Mouse (Mus musculus) bone marrow macrophage, adult 2 months (primary cell): ENCODE data around the gene Nav2. TPM values are rescaled to one million over a fixed set of nuclear protein-coding genes. Genes with fewer than 3 reads are reported as not detected.

Experiments used
- H3K27ac ChIP-seq: 2 replicates; pipeline ENCODE4 v1.5.1; 2012; ENCODE audit warnings: low read depth, low read length; ENCODE audit not compliant: insufficient read depth
- H3K4me1 ChIP-seq: 2 replicates; pipeline ENCODE4 v1.6.1; 2012; ENCODE audit warnings: low read length; ENCODE audit not compliant: control insufficient read depth, insufficient read depth
- H3K4me3 ChIP-seq: 2 replicates; pipeline ENCODE4 v1.5.1; 2012; ENCODE audit warnings: mild to moderate bottlenecking, low read length, moderate library complexity; ENCODE audit not compliant: insufficient read depth
- CTCF ChIP-seq: IDR thresholded peaks from 2 replicates; pipeline ENCODE4 v1.5.1; 2012; ENCODE audit warnings: low read depth, mild to moderate bottlenecking, low read length, moderate library complexity
- POLR2A ChIP-seq: IDR thresholded peaks from 2 replicates; pipeline ENCODE4 v1.6.1; 2012; ENCODE audit warnings: mild to moderate bottlenecking, low read depth, low read length, borderline replicate concordance
- polyA plus RNA-seq: library from polyadenylated mRNA; stranded (reverse); fragments of >200 nt; gene quantifications from 2 replicates; pipeline ENCODE4 v1.2.4, GENCODE M21; 2012; ENCODE audit not compliant: missing spikeins, insufficient read depth, insufficient read length

Gene Nav2
- polyA plus RNA-seq, 1 experiment: 22.2 TPM

DNA sequence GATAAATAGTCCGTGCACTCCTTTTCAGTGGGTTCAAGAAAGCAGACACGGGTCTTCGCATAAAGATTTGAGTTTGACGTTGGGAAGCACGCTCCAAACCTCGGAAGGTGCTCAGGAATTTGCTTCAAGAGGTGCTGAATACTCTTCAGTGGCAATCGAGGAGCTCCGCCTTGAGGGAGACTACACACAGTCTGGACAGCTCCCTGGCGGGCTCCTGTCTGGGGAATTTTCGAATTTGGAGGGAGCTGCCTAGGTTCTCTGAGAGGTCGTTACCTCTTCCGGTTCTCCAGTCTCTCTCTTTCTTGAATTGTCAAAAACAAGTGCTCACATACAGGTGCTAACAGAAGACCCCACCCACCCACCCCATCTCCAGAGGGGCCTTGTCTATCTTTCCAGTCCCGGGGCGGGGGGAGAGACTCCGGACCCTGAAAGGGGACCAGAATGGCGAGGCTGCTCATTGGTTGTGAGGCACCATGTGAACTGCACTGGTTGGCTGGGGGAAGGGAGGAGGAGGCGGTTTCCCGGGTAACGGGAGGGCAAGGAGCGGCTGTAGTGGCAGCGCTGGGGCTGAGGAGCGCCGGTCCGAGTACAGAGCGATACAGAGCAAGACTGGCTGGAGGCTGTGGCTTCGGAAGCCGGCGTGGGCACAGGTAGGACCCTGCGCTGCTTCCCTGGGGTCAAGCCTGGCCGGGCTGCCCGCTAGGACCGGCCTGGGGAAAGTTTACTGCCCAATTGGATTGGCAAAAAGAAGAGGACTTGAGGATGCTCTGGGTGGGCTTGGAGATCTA lies 50.2 kb downstream of the Nav2 start:
- TF ChIP-seq CTCF (no peak), POLR2A (no peak)
- no peak overlapping the region for H3K27ac ChIP-seq
- H3K4me1 ChIP-seq: peaks cover 8% of the 10 kb centered on the region; the same call in 1 of the 2 replicates
- no peak overlapping the region for H3K4me3 ChIP-seq

- H3K4me1 ChIP-seq: peaks cover 8% of the 10 kb centered on the region; the same call in 1 of the 2 replicates
- no peak overlapping the region for H3K4me3 ChIP-seq
- H3K27ac ChIP-seq: no peak overlapping the region
- TF ChIP-seq CTCF (no peak), POLR2A (no peak)
These were observed 50.8 kb downstream of the Nav2 start for GRCm38 (mm10) chr7:48959316-48959661.

DNA sequence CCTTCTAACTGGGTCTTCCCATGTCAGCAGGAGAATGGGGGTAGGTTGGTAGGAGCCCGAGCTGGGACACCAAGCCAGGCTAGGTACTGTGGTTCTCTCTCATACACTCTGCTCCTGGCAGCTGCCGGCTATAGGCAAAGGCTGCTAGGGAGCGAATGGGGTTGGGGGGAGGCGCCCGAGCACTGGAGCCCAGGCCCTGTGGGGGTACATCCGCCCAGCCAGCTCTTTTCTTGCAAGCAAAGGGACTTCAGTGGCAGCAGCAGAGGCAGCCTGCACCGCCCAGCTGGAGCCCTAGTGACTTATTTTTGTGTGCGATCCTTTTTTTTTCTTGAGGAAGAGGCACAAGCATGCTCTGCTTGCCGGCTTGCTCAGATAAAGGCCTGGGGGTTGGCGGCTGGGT lies 51.6 kb downstream of the Nav2 start:
- no peak overlapping the region for H3K4me3 ChIP-seq
- no peak overlapping the region for H3K27ac ChIP-seq
- peaks cover 8% of the 10 kb centered on the region; the same call in 1 of the 2 replicates for H3K4me1 ChIP-seq
- TF ChIP-seq POLR2A: no peak
- TF ChIP-seq CTCF: no peak

- no peak for TF ChIP-seq POLR2A
- TF ChIP-seq CTCF: no peak
- Histone ChIP-seq H3K27ac (no peak overlapping the region), H3K4me3 (no peak overlapping the region), H3K4me1 (peaks cover 8% of the 10 kb centered on the region; the same call in 1 of the 2 replicates)
These were observed 53.0 kb downstream of the Nav2 start for GRCm38 (mm10) chr7:48961501-48961900.

- TF ChIP-seq POLR2A (no peak), CTCF (no peak)
- H3K27ac ChIP-seq: no peak overlapping the region
- peaks cover 8% of the 10 kb centered on the region; the same call in 1 of the 2 replicates for H3K4me1 ChIP-seq
- no peak overlapping the region for H3K4me3 ChIP-seq
These were observed 53.4 kb downstream of the Nav2 start for GRCm38 (mm10) chr7:48961935-48962334.

- peaks cover 8% of the 10 kb centered on the region; the same call in 1 of the 2 replicates for H3K4me1 ChIP-seq
- TF ChIP-seq POLR2A (no peak), CTCF (no peak)
- no peak overlapping the region for H3K27ac ChIP-seq
- no peak overlapping the region for H3K4me3 ChIP-seq
These were observed 54.6 kb downstream of the Nav2 start for GRCm38 (mm10) chr7:48963112-48963511.

GRCm38 (mm10) chr7:48963554-48963953 lies 55.0 kb downstream of the Nav2 start:
- no peak overlapping the region for H3K27ac ChIP-seq
- no peak overlapping the region for H3K4me3 ChIP-seq
- TF ChIP-seq POLR2A (no peak), CTCF (no peak)
- H3K4me1 ChIP-seq: peaks cover 8% of the 10 kb centered on the region; the same call in 1 of the 2 replicates

GRCm38 (mm10) chr7:48965796-48966512 lies 57.4 kb downstream of the Nav2 start:
- TF ChIP-seq CTCF: no peak
- no peak for TF ChIP-seq POLR2A
- no peak overlapping the region for H3K27ac ChIP-seq
- peaks cover 8% of the 10 kb centered on the region; the same call in 1 of the 2 replicates for H3K4me1 ChIP-seq
- no peak overlapping the region for H3K4me3 ChIP-seq

- no peak for TF ChIP-seq POLR2A
- Histone ChIP-seq H3K27ac (no peak overlapping the region), H3K4me1 (peaks cover 8% of the 10 kb centered on the region), H3K4me3 (no peak overlapping the region)
These were observed 72.5 kb downstream of the Nav2 start for GRCm38 (mm10) chr7:48981013-48981412.

DNA sequence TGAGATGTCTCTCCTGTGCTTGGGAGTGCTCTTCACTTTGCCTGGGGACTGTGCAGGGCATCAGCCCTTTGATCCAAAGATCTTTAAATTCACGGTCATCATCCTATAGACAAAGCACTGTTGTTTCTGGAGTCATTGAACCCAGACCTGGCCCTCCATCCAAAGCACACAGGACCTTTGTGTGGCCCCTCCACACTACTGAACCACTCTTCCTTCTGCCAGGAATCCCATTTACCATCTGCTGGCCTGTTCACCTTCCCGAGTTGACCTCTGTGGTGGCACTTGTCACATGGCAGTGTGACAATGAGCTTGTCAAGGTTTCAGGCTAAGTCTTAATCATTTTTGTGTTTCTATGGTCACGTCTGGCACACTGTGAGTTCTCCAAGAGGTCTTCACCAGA lies 73.3 kb downstream of the Nav2 start:
- TF ChIP-seq POLR2A: no peak
- no peak for TF ChIP-seq CTCF
- peaks cover 8% of the 10 kb centered on the region for H3K4me1 ChIP-seq
- H3K4me3 ChIP-seq: no peak overlapping the region
- H3K27ac ChIP-seq: no peak overlapping the region
